Mouse (Mus musculus) CH12.LX (cell line): ENCODE measurements around the gene Gpr34. TPM values are rescaled to one million over a fixed set of nuclear protein-coding genes. Genes with fewer than 3 reads are reported as not detected.

Source experiments
- DNase-seq: peaks from one replicate; pipeline ENCODE4 v3.0.0-alpha.2; 2013; ENCODE audit errors: extremely low read depth
- H3K27ac ChIP-seq: 2 replicates; pipeline ENCODE4 v1.5.1; 2012; ENCODE audit warnings: low read depth, mild to moderate bottlenecking, control low read depth, moderate library complexity; ENCODE audit not compliant: insufficient read depth
- H3K27me3 ChIP-seq: replicated peaks from 2 replicates; pipeline ENCODE3; 2012; ENCODE audit warnings: inconsistent platforms
- H3K36me3 ChIP-seq, 2 experiments: replicated peaks in 1 of 2; 2 replicates each; pipeline versions ENCODE3 to v1.6.1; 2012; ENCODE audit warnings: inconsistent platforms in 1 of 2, low read length in 1 of 2, mild to moderate bottlenecking in 1 of 2, mixed read lengths in 1 of 2, moderate library complexity in 1 of 2; ENCODE audit not compliant: control insufficient read depth in 1 of 2, insufficient read depth in 1 of 2
- H3K4me1 ChIP-seq, 2 experiments: 2 replicates each; pipeline ENCODE4 v1.6.1; 2012; ENCODE audit warnings: inconsistent platforms in 1 of 2, moderate library complexity in 1 of 2; ENCODE audit not compliant: insufficient read depth in 2 of 2, control insufficient read depth in 1 of 2
- H3K4me2 ChIP-seq: 2 replicates; pipeline ENCODE4 v1.6.1; 2012; ENCODE audit warnings: low read depth, mild to moderate bottlenecking, control low read depth; ENCODE audit not compliant: poor library complexity, insufficient read depth, severe bottlenecking
- H3K4me3 ChIP-seq, 3 experiments: fragments of 150-350 bp in 1 of 3; sonication (generic) in 1 of 3; replicated peaks in 1 of 3; 2 replicates each; pipeline versions ENCODE3 to v1.5.1; 2011 to 2012; ENCODE audit warnings: low read depth in 2 of 3, low read length in 2 of 3, mild to moderate bottlenecking in 2 of 3, moderate library complexity in 2 of 3, control low read depth in 1 of 3, improper control_type of control experiment in 1 of 3, inconsistent platforms in 1 of 3, mixed read lengths in 1 of 3; ENCODE audit not compliant: poor library complexity in 1 of 3
- H3K79me2 ChIP-seq: replicated peaks from 2 replicates; pipeline ENCODE4 v1.6.1; 2012; ENCODE audit warnings: mild to moderate bottlenecking, moderate library complexity; ENCODE audit not compliant: control insufficient read depth, poor library complexity, insufficient read depth, severe bottlenecking; ENCODE audit errors: extremely low read depth
- H3K9ac ChIP-seq: 2 replicates; pipeline ENCODE4 v1.6.1; 2012; ENCODE audit warnings: low read depth, mild to moderate bottlenecking, control low read depth, moderate library complexity; ENCODE audit not compliant: insufficient read depth
- H3K9me3 ChIP-seq: replicated peaks from 2 replicates; pipeline ENCODE3; 2012; ENCODE audit warnings: low read length, inconsistent platforms, mixed read lengths
- BHLHE40 ChIP-seq: IDR thresholded peaks from 2 replicates; pipeline ENCODE4 v1.6.1; 2011; ENCODE audit warnings: mild to moderate bottlenecking, low read depth, low read length, improper control_type of control experiment
- CHD1 ChIP-seq: IDR thresholded peaks from 2 replicates; pipeline ENCODE4 v1.6.1; 2012; ENCODE audit warnings: low read depth, low read length, improper control_type of control experiment, inconsistent platforms
- CHD2 ChIP-seq: IDR thresholded peaks from 2 replicates; pipeline ENCODE4 v1.6.1; 2011; ENCODE audit warnings: low read length, improper control_type of control experiment
- E2F4 ChIP-seq: IDR thresholded peaks from 2 replicates; pipeline ENCODE4 v1.6.1; 2011; ENCODE audit warnings: low read depth, low read length, improper control_type of control experiment; ENCODE audit not compliant: insufficient replicate concordance
- ELF1 ChIP-seq: IDR thresholded peaks from 2 replicates; pipeline ENCODE4 v1.6.1; 2014; ENCODE audit warnings: low read depth, mild to moderate bottlenecking, inconsistent platforms, low read length, improper control_type of control experiment
- EP300 ChIP-seq: IDR thresholded peaks from 2 replicates; pipeline ENCODE4 v1.6.1; 2011; ENCODE audit warnings: low read length, improper control_type of control experiment
- ETS1 ChIP-seq: conservative IDR thresholded peaks from 2 replicates; pipeline ENCODE4 v1.6.1; 2012; ENCODE audit warnings: low read depth, mild to moderate bottlenecking, inconsistent platforms, low read length, improper control_type of control experiment, moderate library complexity
- GABPA ChIP-seq: IDR thresholded peaks from 2 replicates; pipeline ENCODE4 v1.6.1; 2012; ENCODE audit warnings: low read depth, low read length, improper control_type of control experiment, inconsistent platforms; ENCODE audit not compliant: insufficient replicate concordance
- HCFC1 ChIP-seq: IDR thresholded peaks from 2 replicates; pipeline ENCODE4 v1.6.1; 2012; ENCODE audit warnings: low read depth, mild to moderate bottlenecking, inconsistent platforms, low read length, improper control_type of control experiment
- IRF4 ChIP-seq: IDR thresholded peaks from 2 replicates; pipeline ENCODE4 v1.6.1; 2014; ENCODE audit warnings: low read depth, mild to moderate bottlenecking, inconsistent platforms, low read length, improper control_type of control experiment
- JUND ChIP-seq: conservative IDR thresholded peaks from 2 replicates; pipeline ENCODE4 v1.6.1; 2011; ENCODE audit warnings: low read depth, low read length, improper control_type of control experiment
- KAT2A ChIP-seq: IDR thresholded peaks from 2 replicates; pipeline ENCODE4 v1.6.1; 2012; ENCODE audit warnings: low read length, improper control_type of control experiment, inconsistent platforms; ENCODE audit not compliant: insufficient replicate concordance
- MAFK ChIP-seq: IDR thresholded peaks from 2 replicates; pipeline ENCODE4 v1.6.1; 2011; ENCODE audit warnings: low read length, improper control_type of control experiment; ENCODE audit not compliant: insufficient replicate concordance
- MAX ChIP-seq: IDR thresholded peaks from 2 replicates; pipeline ENCODE4 v1.6.1; 2011; ENCODE audit warnings: low read length, improper control_type of control experiment
- MEF2A ChIP-seq: IDR thresholded peaks from 2 replicates; pipeline ENCODE4 v1.6.1; 2014; ENCODE audit warnings: low read depth, mild to moderate bottlenecking, inconsistent platforms, low read length, improper control_type of control experiment, borderline replicate concordance
- MXI1 ChIP-seq: IDR thresholded peaks from 2 replicates; pipeline ENCODE4 v1.6.1; 2011; ENCODE audit warnings: mild to moderate bottlenecking, low read depth, low read length, improper control_type of control experiment
- MYC ChIP-seq: IDR thresholded peaks from 2 replicates; pipeline ENCODE4 v1.6.1; 2011; ENCODE audit warnings: low read depth, mild to moderate bottlenecking, improper control_type of control experiment, low read length
- NELFE ChIP-seq: IDR thresholded peaks from 2 replicates; pipeline ENCODE4 v1.6.1; 2011; ENCODE audit warnings: low read depth, low read length, improper control_type of control experiment
- NRF1 ChIP-seq: IDR thresholded peaks from 2 replicates; pipeline ENCODE4 v1.6.1; 2014; ENCODE audit warnings: low read depth, mild to moderate bottlenecking, inconsistent platforms, low read length, improper control_type of control experiment, moderate library complexity
- RAD21 ChIP-seq: IDR thresholded peaks from 2 replicates; pipeline ENCODE4 v1.6.1; 2011; ENCODE audit warnings: low read depth, mild to moderate bottlenecking, low read length, improper control_type of control experiment, moderate library complexity
- SIN3A ChIP-seq: IDR thresholded peaks from 2 replicates; pipeline ENCODE4 v1.6.1; 2012; ENCODE audit warnings: low read length, improper control_type of control experiment, inconsistent platforms
- TBP ChIP-seq: conservative IDR thresholded peaks from 2 replicates; pipeline ENCODE4 v1.6.1; 2011; ENCODE audit warnings: low read depth, low read length, improper control_type of control experiment
- TCF12 ChIP-seq: IDR thresholded peaks from 2 replicates; pipeline ENCODE4 v1.6.1; 2014; ENCODE audit warnings: low read depth, mild to moderate bottlenecking, inconsistent platforms, low read length, improper control_type of control experiment
- USF1 ChIP-seq: IDR thresholded peaks from 2 replicates; pipeline ENCODE4 v1.6.1; 2014; ENCODE audit warnings: low read depth, mild to moderate bottlenecking, inconsistent platforms, low read length, improper control_type of control experiment
- ZC3H11A ChIP-seq: IDR thresholded peaks from 2 replicates; pipeline ENCODE4 v1.6.1; 2012; ENCODE audit warnings: low read depth, mild to moderate bottlenecking, inconsistent platforms, low read length, improper control_type of control experiment
- ZMIZ1 ChIP-seq: IDR thresholded peaks from 2 replicates; pipeline ENCODE4 v1.6.1; 2012; ENCODE audit warnings: low read depth, mild to moderate bottlenecking, inconsistent platforms, low read length, improper control_type of control experiment
- ZNF384 ChIP-seq: IDR thresholded peaks from 2 replicates; pipeline ENCODE4 v1.6.1; 2012; ENCODE audit warnings: low read depth, low read length, improper control_type of control experiment, inconsistent platforms
- dilution Hi-C: fragments of 300-500 bp; cut with MboI; formaldehyde crosslinking; loops from 2 replicates; pipeline ENCODE4 v1.14.3; 2020; ENCODE audit warnings: low sequenced_read_pairs; ENCODE audit not compliant: extremely low pct_unique_long_range_greater_than_20kb, extremely low pct_ligation_motif_present
- in situ Hi-C: fragments of 300-500 bp; cut with MboI; formaldehyde crosslinking; loops from 3 replicates; pipeline ENCODE4 v1.14.3; 2019; ENCODE audit warnings: low sequenced_read_pairs, low pct_ligation_motif_present, low pct_unique_long_range_greater_than_20kb, mixed read lengths
- polyA plus RNA-seq: library from polyadenylated mRNA; unstranded; fragments of >175 nt; gene quantifications from 2 replicates; pipeline ENCODE4 v1.2.1, GENCODE M21; 2012; ENCODE audit warnings: low read depth; ENCODE audit not compliant: insufficient read length
- total RNA-seq, 2 experiments: library from RNA; depleted of rRNA; stranded (reverse); fragments of 300-350 nt in 1 of 2; fragments of >200 nt in 1 of 2; gene quantifications; 2 replicates each; pipeline ENCODE4 v1.2.3; 2012 to 2014

The Gpr34 gene
- total and polyA plus RNA-seq, 3 experiments, result 1.5 to 15.7 (median 4.1) TPM

DNA sequence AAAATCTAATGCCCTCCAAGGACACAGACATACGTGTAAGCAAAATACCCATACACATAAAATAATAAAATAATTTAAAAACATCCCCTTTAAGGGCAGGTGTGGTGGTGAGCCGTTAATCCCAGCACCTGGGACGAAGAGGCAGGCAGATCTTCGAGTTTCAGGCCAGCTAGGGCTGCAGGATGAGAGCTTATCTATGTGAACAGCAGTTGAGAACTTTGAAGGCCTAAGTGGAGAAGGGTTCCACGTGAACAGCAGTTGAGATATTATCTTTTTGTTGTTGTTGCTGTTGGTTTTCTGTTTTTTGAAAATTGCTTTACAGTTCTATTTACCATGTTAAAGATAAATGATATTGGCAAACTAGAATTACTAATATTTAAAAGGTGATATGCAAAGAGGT lies 37.0 kb downstream of the Gpr34 start:
- no peak overlapping the region for H3K4me3 ChIP-seq
- in situ Hi-C loops (loop anchor here (25.0 kb wide), 1 partner anchor 432 kb away; no protein-coding TSS in a partner anchor), dilution Hi-C loops (no loop called here)
- H3K36me3 ChIP-seq, result no peaks in the 10 kb centered on the region
- H3K4me1 ChIP-seq, result peaks cover 0 to 26% of the 10 kb centered on the region in 2 experiments; a peak in 2 of 4 replicates
- H3K79me2 ChIP-seq, result no peaks in the 10 kb centered on the region
- no peak for DNase-seq
- no peak overlapping the region for H3K9ac ChIP-seq
- no peak overlapping the region for H3K4me2 ChIP-seq
- H3K9me3 ChIP-seq, result no peaks in the 10 kb centered on the region
- no peaks in the 10 kb centered on the region for H3K27me3 ChIP-seq
- H3K27ac ChIP-seq, result no peak overlapping the region
- TF ChIP-seq MYC (no peak), MXI1 (no peak), BHLHE40 (no peak), SIN3A (no peak), ETS1 (no peak), TCF12 (no peak), MAFK (no peak), NELFE (no peak), HCFC1 (no peak), IRF4 (no peak), USF1 (no peak)

DNA sequence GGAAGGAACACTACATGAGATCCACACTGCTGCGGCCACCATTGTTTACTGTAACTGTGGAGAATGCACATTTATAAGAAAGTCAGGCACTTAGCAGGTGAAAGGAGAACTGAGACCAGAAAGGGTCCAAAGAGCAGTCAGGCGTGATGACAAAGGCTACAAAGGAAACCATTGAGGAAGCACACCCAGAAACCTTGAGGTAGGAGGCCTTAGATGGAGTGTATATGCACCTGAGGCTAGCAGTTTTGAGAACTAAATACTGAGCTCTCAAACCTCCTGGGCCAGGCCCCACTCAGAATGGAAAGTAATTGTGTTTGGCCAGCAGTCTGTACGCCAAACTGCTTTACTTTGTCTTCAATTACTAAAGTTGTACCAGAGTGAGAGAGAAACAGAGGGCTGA lies 38.5 kb downstream of the Gpr34 start:
- H3K9ac ChIP-seq, result no peak overlapping the region
- dilution Hi-C loops, result no loop called here
- DNase-seq, result peak; percentile 79

More for the DNA sequence above, 38.5 kb downstream of the Gpr34 start:
- in situ Hi-C loops, result loop anchor here (25.0 kb wide), 1 partner anchor 433 kb away; no protein-coding TSS in a partner anchor
- Histone ChIP-seq H3K79me2 (no peaks in the 10 kb centered on the region), H3K9me3 (no peaks in the 10 kb centered on the region), H3K27me3 (no peaks in the 10 kb centered on the region), H3K27ac (peak overlapping the region; percentile 90), H3K36me3 (no peaks in the 10 kb centered on the region), H3K4me2 (no peak overlapping the region; the same call in 1 of the 2 replicates), H3K4me3 (no peak overlapping the region), H3K4me1 (peaks cover 0 to 26% of the 10 kb centered on the region in 2 experiments; a peak in 2 of 4 replicates)
- TF ChIP-seq ZC3H11A (no peak), MXI1 (no peak), CHD1 (peak; percentile 32; the same call in 1 of the 2 replicates), EP300 (peak; percentile 93), KAT2A (no peak), ZNF384 (0 out of 2 replicates have a peak, but pooled peaks have one; percentile 30), BHLHE40 (peak; percentile 89), ELF1 (peak; percentile 37; the same call in 1 of the 2 replicates), ETS1 (peak; percentile 63), RAD21 (no peak; the same call in 1 of the 2 replicates), TCF12 (peak; percentile 63; the same call in 1 of the 2 replicates), USF1 (no peak), MYC (no peak; the same call in 1 of the 2 replicates), E2F4 (no peak), MEF2A (0 out of 2 replicates have a peak, but pooled peaks have one; percentile 28), TBP (peak; percentile 55; the same call in 1 of the 2 replicates), NELFE (no peak; the same call in 1 of the 2 replicates), NRF1 (no peak), JUND (0 out of 2 replicates have a peak, but pooled peaks have one; percentile 22), MAX (peak; percentile 18; the same call in 1 of the 2 replicates), GABPA (no peak), CHD2 (0 out of 2 replicates have a peak, but pooled peaks have one; percentile 44), MAFK (peak; percentile 61; the same call in 1 of the 2 replicates), ZMIZ1 (0 out of 2 replicates have a peak, but pooled peaks have one; percentile 31), IRF4 (peak; percentile 87)
